Mouse (Mus musculus) limb, embryonic 13.5 days (tissue): Measurements from ENCODE around the gene Aldh5a1. TPM values are rescaled to one million over a fixed set of nuclear protein-coding genes. Genes with fewer than 3 reads are reported as not detected.
"Not testable (repeated sequence)": the region's sequence is repeated elsewhere in the genome, so short reads cannot be mapped to it uniquely, and the experiment has no call there.

Experiments used
- ATAC-seq: fragments of 200-750 bp; cut with Nextera tagmentation; 2 replicates; pipeline ENCODE4 v1.8.0; 2017; ENCODE audit warnings: low read depth, moderate number of reproducible peaks, moderate TSS enrichment; ENCODE audit not compliant: low FRiP score
- H3K27ac ChIP-seq: fragments of 300-500 bp; sonication (generic); 2 replicates; pipeline ENCODE4 v1.5.1; 2015; ENCODE audit warnings: inconsistent platforms, mild to moderate bottlenecking, moderate library complexity
- H3K27me3 ChIP-seq: fragments of 300-500 bp; sonication (generic); 2 replicates; pipeline ENCODE4 v1.6.1; 2015; ENCODE audit warnings: mild to moderate bottlenecking, inconsistent platforms
- H3K36me3 ChIP-seq: fragments of 300-500 bp; sonication (generic); 2 replicates; pipeline ENCODE4 v1.6.1; 2015; ENCODE audit warnings: inconsistent platforms, mild to moderate bottlenecking, moderate library complexity
- H3K4me1 ChIP-seq: fragments of 300-500 bp; sonication (generic); 2 replicates; pipeline ENCODE4 v1.6.1; 2015; ENCODE audit warnings: inconsistent platforms
- H3K4me2 ChIP-seq: fragments of 300-500 bp; sonication (generic); replicated peaks from 2 replicates; pipeline ENCODE4 v1.6.1; 2015; ENCODE audit warnings: inconsistent platforms, mild to moderate bottlenecking, moderate library complexity
- H3K4me3 ChIP-seq: fragments of 300-500 bp; sonication (generic); 2 replicates; pipeline ENCODE4 v1.5.1; 2015; ENCODE audit warnings: moderate library complexity, mild to moderate bottlenecking, inconsistent platforms
- H3K9ac ChIP-seq: fragments of 300-500 bp; sonication (generic); 2 replicates; pipeline ENCODE4 v1.6.1; 2015; ENCODE audit warnings: mild to moderate bottlenecking, inconsistent platforms
- H3K9me3 ChIP-seq: fragments of 300-500 bp; sonication (generic); 2 replicates; pipeline ENCODE4 v1.6.1; 2016; ENCODE audit warnings: inconsistent platforms
- WGBS: fragments of 180-500 bp; shearing (Covaris S2); methylation state at CpG from one replicate; pipeline ENCODE4 v1.1.7; 2015; 5-methylcytosine and 5-hydroxymethylcytosine counted together
- polyA plus RNA-seq: library from polyadenylated mRNA; unstranded; fragments of >200 nt; fragmentation: Nextera tagmentation; extraction: Ambion mirVana; gene quantifications from 2 replicates; pipeline ENCODE4 v1.2.1, GENCODE M21; 2015

Gene Aldh5a1
- 4.0 and 4.9 TPM in 2 replicates for polyA plus RNA-seq

DNA sequence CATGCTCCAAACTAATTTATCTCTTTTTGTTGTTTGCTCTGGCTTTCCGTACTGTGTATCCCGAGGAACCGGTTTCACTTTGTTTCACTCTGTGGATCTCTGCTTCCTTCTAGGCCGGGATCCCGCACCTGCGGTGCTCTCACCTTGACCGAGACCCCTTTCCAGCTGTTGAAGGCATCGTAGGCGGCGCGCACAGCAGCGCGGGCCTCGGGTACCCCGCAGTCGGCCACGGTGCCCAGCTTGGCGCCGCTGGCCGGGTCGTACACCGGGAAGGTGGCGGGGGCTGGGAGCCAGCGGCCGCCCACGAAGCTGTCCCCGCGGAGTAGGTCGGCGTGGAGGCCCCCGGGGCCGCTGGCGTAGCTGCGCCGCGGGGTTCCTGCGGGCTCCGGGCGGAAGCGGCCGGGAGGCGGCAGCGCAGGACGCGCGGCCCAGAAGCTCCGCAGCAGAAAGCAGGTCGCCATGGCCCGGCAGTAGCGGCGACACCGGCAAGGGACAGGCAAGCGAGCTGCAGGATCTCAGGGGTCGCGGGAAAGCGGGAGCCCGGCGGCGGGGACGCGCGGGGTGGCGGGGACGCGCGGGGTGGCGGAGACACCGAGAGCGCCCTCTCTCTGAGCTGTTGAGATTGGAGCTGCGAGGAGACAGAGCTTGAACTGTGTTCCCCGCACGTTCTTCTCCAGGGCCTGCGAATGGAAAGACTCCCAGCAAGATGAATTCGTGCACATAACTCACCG, at the start of gene Aldh5a1:
Gene Aldh5a1, minus strand, starts transcription at position 554 of the 731 bp plus-strand sequence.
- H3K4me1 ChIP-seq: peaks cover 5% of the 10 kb centered on the region

GRCm38 (mm10) chr13:24985435-24985834, 48.0 kb upstream of the Aldh5a1 start:
- Histone ChIP-seq H3K36me3 (peaks cover 11% of the 10 kb centered on the region), H3K4me1 (no peaks in the 10 kb centered on the region), H3K27me3 (no peaks in the 10 kb centered on the region), H3K9me3 (no peaks in the 10 kb centered on the region), H3K9ac (no peak overlapping the region), H3K27ac (no peak overlapping the region), H3K4me3 (no peak overlapping the region), H3K4me2 (no peak overlapping the region)
- ATAC-seq: no peak
- 89% methylated on average over 2 of the region's 2 CpGs for WGBS

More for the DNA sequence above, at the start of gene Aldh5a1:
- Histone ChIP-seq H3K27me3 (no peaks in the 10 kb centered on the region), H3K36me3 (no peaks in the 10 kb centered on the region), H3K27ac (peak within 1 kb of the TSS; percentile 28; the same call in 1 of the 2 replicates), H3K9me3 (no peaks in the 10 kb centered on the region), H3K9ac (peak within 1 kb of the TSS; percentile 91), H3K4me2 (peak within 1 kb of the TSS; percentile 80), H3K4me3 (peak within 1 kb of the TSS; percentile 90)
- under 1% methylated on average over 75 of the region's 75 CpGs for WGBS
- ATAC-seq: peak; percentile 84

GRCm38 (mm10) chr13:24981031-24981430, 43.6 kb upstream of the Aldh5a1 start:
- Histone ChIP-seq H3K36me3 (no peaks in the 10 kb centered on the region), H3K9me3 (no peaks in the 10 kb centered on the region), H3K9ac (no peak overlapping the region), H3K4me2 (no peak overlapping the region), H3K27ac (no peak overlapping the region), H3K4me3 (no peak overlapping the region), H3K27me3 (no peaks in the 10 kb centered on the region), H3K4me1 (no peaks in the 10 kb centered on the region)
- ATAC-seq: no peak
- WGBS: 88% methylated on average over 6 of the region's 6 CpGs

GRCm38 (mm10) chr13:24977820-24978342, 40.4 kb upstream of the Aldh5a1 start:
- no peaks in the 10 kb centered on the region for H3K4me1 ChIP-seq
- H3K4me3 ChIP-seq: no peak overlapping the region
- no peak overlapping the region for H3K27ac ChIP-seq
- no peak overlapping the region for H3K4me2 ChIP-seq
- ATAC-seq: no peak
- no peaks in the 10 kb centered on the region for H3K27me3 ChIP-seq
- H3K9ac ChIP-seq: no peak overlapping the region
- H3K36me3 ChIP-seq: no peaks in the 10 kb centered on the region
- WGBS: 87% methylated on average over 5 of the region's 5 CpGs
- no peaks in the 10 kb centered on the region for H3K9me3 ChIP-seq

DNA sequence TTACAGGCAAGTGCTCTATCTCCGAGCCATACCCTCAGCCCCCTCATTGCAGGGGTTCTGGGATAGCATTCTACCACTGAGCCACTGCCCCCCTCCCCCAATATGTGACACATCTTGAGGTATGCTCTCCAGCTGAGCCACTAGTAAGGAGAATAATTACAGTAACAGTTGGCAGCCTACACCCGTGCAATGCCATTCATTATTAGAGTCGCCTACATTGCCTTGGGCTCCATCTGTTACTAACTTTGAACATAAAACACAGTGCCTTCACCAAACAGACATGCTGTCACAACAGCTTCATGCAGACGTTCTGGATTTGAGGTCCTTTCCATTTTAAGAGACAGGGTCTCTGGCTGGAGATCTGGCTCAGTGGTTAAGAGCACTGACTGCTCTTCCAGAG, 38.9 kb upstream of the Aldh5a1 start:
- WGBS: 50% methylated on average over 4 of the region's 4 CpGs
- Histone ChIP-seq H3K27ac (no peak overlapping the region), H3K4me3 (no peak overlapping the region), H3K4me2 (no peak overlapping the region), H3K4me1 (no peaks in the 10 kb centered on the region), H3K36me3 (no peaks in the 10 kb centered on the region), H3K9me3 (no peaks in the 10 kb centered on the region), H3K27me3 (no peaks in the 10 kb centered on the region), H3K9ac (no peak overlapping the region)
- ATAC-seq: no peak

DNA sequence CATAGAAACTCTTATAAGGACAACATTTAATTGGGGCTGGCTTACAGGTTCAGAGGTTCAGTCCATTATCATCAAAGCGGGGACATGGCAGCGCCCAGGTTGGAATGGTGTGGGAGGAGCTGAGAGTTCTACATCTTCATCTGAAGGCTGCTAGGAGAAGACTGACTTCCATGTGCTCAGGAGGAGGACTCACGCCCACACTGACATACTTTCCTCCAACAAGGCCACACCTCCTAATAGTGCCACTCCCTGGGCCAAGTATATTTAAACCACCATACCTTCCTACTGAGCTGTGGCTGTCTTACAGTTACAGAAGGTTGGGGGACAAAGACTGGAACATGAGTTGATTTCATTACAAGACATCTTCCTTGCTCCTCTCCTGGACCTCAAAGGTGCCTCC, 34.3 kb upstream of the Aldh5a1 start:
- H3K4me2 ChIP-seq, H3K36me3 ChIP-seq, H3K27ac ChIP-seq, H3K27me3 ChIP-seq, H3K4me3 ChIP-seq, H3K9me3 ChIP-seq, ATAC-seq, H3K9ac ChIP-seq, H3K4me1 ChIP-seq: not testable (repeated sequence)
- WGBS: 86% methylated on average over 3 of the region's 3 CpGs

GRCm38 (mm10) chr13:24965846-24966201, 28.4 kb upstream of the Aldh5a1 start:
- peaks cover 10% of the 10 kb centered on the region for H3K4me1 ChIP-seq
- H3K27me3 ChIP-seq: no peaks in the 10 kb centered on the region
- no peaks in the 10 kb centered on the region for H3K36me3 ChIP-seq
- WGBS: 39% methylated on average over 5 of the region's 5 CpGs
- peak overlapping the region; percentile 68 for H3K4me2 ChIP-seq
- no peak overlapping the region for H3K27ac ChIP-seq
- no peak for ATAC-seq
- peak overlapping the region; percentile 53; the same call in 1 of the 2 replicates for H3K9ac ChIP-seq
- H3K4me3 ChIP-seq: peak overlapping the region; percentile 40
- no peaks in the 10 kb centered on the region for H3K9me3 ChIP-seq

- H3K36me3 ChIP-seq: no peaks in the 10 kb centered on the region
- WGBS: 14% methylated on average over 15 of the region's 15 CpGs
- no peak for ATAC-seq
- no peaks in the 10 kb centered on the region for H3K27me3 ChIP-seq
- peak overlapping the region; percentile 40 for H3K4me3 ChIP-seq
- H3K9me3 ChIP-seq: no peaks in the 10 kb centered on the region
- peaks cover 10% of the 10 kb centered on the region for H3K4me1 ChIP-seq
- no peak overlapping the region for H3K27ac ChIP-seq
- peak overlapping the region; percentile 68 for H3K4me2 ChIP-seq
- H3K9ac ChIP-seq: peak overlapping the region; percentile 53
Measured at GRCm38 (mm10) chr13:24965130-24965845, 27.8 kb upstream of the Aldh5a1 start.

DNA sequence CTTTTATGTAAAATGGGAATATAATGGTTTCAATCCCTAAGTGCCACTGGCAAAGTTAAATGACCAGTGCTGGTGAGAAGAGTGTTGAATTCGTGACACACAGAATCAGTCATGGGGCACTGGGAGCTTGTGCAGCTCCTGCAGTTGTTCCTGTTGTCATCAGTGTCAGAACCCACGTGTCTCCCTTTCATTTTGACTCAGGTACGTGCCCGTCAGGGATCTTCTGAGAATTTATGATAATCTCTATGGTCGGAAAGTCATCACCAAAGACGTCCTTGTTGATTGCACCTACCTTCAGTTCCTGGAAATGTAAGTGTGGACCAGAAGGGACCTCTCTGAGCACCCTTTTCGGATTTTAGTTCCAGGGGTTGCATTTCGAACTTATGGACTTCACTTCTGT, 24.7 kb upstream of the Aldh5a1 start:
- H3K36me3 ChIP-seq: no peaks in the 10 kb centered on the region
- no peaks in the 10 kb centered on the region for H3K27me3 ChIP-seq
- H3K4me3 ChIP-seq: no peak overlapping the region
- no peak for ATAC-seq
- peaks cover 10% of the 10 kb centered on the region for H3K4me1 ChIP-seq
- WGBS: 82% methylated on average over 8 of the region's 8 CpGs
- no peaks in the 10 kb centered on the region for H3K9me3 ChIP-seq
- H3K4me2 ChIP-seq: no peak overlapping the region
- H3K27ac ChIP-seq: no peak overlapping the region
- H3K9ac ChIP-seq: no peak overlapping the region

- WGBS: 78% methylated on average over 3 of the region's 3 CpGs
- H3K27me3 ChIP-seq: peaks cover 7% of the 10 kb centered on the region
- H3K36me3 ChIP-seq: no peaks in the 10 kb centered on the region
- no peak overlapping the region for H3K4me3 ChIP-seq
- no peak overlapping the region for H3K9ac ChIP-seq
- H3K4me2 ChIP-seq: no peak overlapping the region
- H3K27ac ChIP-seq: no peak overlapping the region
- H3K4me1 ChIP-seq: peaks cover under 1% of the 10 kb centered on the region; the same call in 1 of the 2 replicates
- ATAC-seq: no peak
- no peaks in the 10 kb centered on the region for H3K9me3 ChIP-seq
Measured at GRCm38 (mm10) chr13:24960084-24960483, 22.6 kb upstream of the Aldh5a1 start.

DNA sequence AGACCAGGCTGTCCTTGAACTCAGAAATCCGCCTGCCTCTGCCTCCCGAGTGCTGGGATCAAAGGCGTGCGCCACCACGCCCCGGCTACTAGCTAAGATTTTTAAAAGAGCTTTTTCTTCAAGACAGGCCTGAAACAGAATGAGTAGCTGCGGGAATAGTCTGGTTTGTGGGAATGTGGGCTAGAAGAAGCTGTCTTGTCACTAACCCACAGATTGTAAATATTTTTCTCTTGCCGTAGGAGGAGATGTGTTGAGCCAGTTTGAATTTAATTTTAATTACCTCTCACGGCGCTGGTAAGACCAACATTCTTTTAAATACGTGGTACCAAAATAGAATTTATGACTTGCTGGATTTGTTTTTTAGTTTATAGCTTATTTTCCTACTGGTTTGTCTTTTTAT, 21.2 kb upstream of the Aldh5a1 start:
- H3K36me3 ChIP-seq: no peaks in the 10 kb centered on the region
- H3K27me3 ChIP-seq: peaks cover 14% of the 10 kb centered on the region
- ATAC-seq: no peak
- no peaks in the 10 kb centered on the region for H3K9me3 ChIP-seq
- H3K4me3 ChIP-seq: no peak overlapping the region
- H3K27ac ChIP-seq: no peak overlapping the region
- no peak overlapping the region for H3K4me2 ChIP-seq
- WGBS: 79% methylated on average over 11 of the region's 11 CpGs
- H3K9ac ChIP-seq: no peak overlapping the region
- H3K4me1 ChIP-seq: no peaks in the 10 kb centered on the region

DNA sequence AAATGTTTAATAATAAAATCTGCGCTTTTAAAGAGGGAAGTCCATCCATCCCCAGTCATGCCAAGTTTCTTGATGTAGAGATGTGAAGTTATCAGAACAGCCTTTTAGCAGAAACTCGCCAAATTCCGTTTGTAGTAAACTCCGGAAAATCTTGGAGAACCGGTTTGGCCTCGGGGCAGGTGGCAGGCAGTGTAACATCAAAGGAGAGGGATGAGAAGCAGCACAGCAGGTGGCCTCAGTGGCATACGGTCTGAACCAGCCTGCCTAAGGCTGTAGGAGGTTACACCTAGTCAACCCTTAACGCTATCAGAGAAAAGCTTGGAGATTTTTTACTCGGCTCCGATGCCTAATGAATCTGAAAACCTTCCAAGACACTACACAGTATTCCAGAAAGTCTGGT, 18.0 kb upstream of the Aldh5a1 start:
- no peak overlapping the region for H3K9ac ChIP-seq
- no peak overlapping the region for H3K4me2 ChIP-seq
- H3K27ac ChIP-seq: no peak overlapping the region
- no peak overlapping the region for H3K4me3 ChIP-seq
- 5% methylated on average over 10 of the region's 10 CpGs for WGBS
- no peaks in the 10 kb centered on the region for H3K9me3 ChIP-seq
- no peaks in the 10 kb centered on the region for H3K4me1 ChIP-seq
- H3K27me3 ChIP-seq: peaks cover 14% of the 10 kb centered on the region
- no peaks in the 10 kb centered on the region for H3K36me3 ChIP-seq
- ATAC-seq: no peak
